Mouse (Mus musculus) stomach, embryonic 14.5 days (tissue): ENCODE data around the gene Ano9. TPM values are rescaled to one million over a fixed set of nuclear protein-coding genes. Genes with fewer than 3 reads are reported as not detected.

Experiments
- ATAC-seq: fragments of 200-750 bp; cut with Nextera tagmentation; 2 replicates; pipeline ENCODE4 v1.8.0; 2017; ENCODE audit warnings: low read depth, moderate TSS enrichment; ENCODE audit not compliant: insufficient number of reproducible peaks, insufficient read depth, low FRiP score
- H3K27ac ChIP-seq: fragments of 300-500 bp; sonication (generic); 2 replicates; pipeline ENCODE4 v1.5.1; 2014; ENCODE audit warnings: mild to moderate bottlenecking, low read length, moderate library complexity, mixed read lengths
- H3K27me3 ChIP-seq: fragments of 300-500 bp; sonication (generic); 2 replicates; pipeline ENCODE4 v1.6.1; 2014; ENCODE audit warnings: low read length, control low read depth, mixed read lengths; ENCODE audit not compliant: control insufficient read depth, insufficient read depth
- H3K36me3 ChIP-seq: fragments of 300-500 bp; sonication (generic); 2 replicates; pipeline ENCODE4 v1.6.1; 2014; ENCODE audit warnings: mild to moderate bottlenecking, control low read depth, low read length, moderate library complexity, mixed read lengths; ENCODE audit not compliant: control insufficient read depth, insufficient read depth
- H3K4me1 ChIP-seq: fragments of 300-500 bp; sonication (generic); 2 replicates; pipeline ENCODE4 v1.6.1; 2014; ENCODE audit warnings: low read length, control low read depth, mixed read lengths; ENCODE audit not compliant: control insufficient read depth, insufficient read depth
- H3K4me2 ChIP-seq: fragments of 300-500 bp; sonication (generic); replicated peaks from 2 replicates; pipeline ENCODE4 v1.6.1; 2014; ENCODE audit warnings: low read depth, low read length, control low read depth
- H3K4me3 ChIP-seq: fragments of 300-500 bp; sonication (generic); 2 replicates; pipeline ENCODE4 v1.5.1; 2014; ENCODE audit warnings: low read depth, low read length, control low read depth
- H3K9ac ChIP-seq: fragments of 300-500 bp; sonication (generic); replicated peaks from 2 replicates; pipeline ENCODE4 v1.6.1; 2014; ENCODE audit warnings: low read depth, mild to moderate bottlenecking, control low read depth, low read length, moderate library complexity, mixed read lengths
- H3K9me3 ChIP-seq: fragments of 300-500 bp; sonication (generic); 2 replicates; pipeline ENCODE4 v1.6.1; 2016; ENCODE audit warnings: low read depth, low read length, control low read depth; ENCODE audit not compliant: control insufficient read depth
- WGBS: fragments of 180-500 bp; shearing (Covaris S2); extraction: QIAGEN DNeasy Blood & Tissue Kit; methylation state at CpG from one replicate; pipeline ENCODE4 v1.1.7; 2014; 5-methylcytosine and 5-hydroxymethylcytosine counted together
- polyA plus RNA-seq: library from polyadenylated mRNA; unstranded; fragments of >200 nt; fragmentation: Nextera tagmentation; extraction: Ambion mirVana; gene quantifications from 2 replicates; pipeline ENCODE4 v1.2.1, GENCODE M21; 2014

The Ano9 gene
- polyA plus RNA-seq, 1 experiment from 2014 or later = 12.2 TPM

DNA sequence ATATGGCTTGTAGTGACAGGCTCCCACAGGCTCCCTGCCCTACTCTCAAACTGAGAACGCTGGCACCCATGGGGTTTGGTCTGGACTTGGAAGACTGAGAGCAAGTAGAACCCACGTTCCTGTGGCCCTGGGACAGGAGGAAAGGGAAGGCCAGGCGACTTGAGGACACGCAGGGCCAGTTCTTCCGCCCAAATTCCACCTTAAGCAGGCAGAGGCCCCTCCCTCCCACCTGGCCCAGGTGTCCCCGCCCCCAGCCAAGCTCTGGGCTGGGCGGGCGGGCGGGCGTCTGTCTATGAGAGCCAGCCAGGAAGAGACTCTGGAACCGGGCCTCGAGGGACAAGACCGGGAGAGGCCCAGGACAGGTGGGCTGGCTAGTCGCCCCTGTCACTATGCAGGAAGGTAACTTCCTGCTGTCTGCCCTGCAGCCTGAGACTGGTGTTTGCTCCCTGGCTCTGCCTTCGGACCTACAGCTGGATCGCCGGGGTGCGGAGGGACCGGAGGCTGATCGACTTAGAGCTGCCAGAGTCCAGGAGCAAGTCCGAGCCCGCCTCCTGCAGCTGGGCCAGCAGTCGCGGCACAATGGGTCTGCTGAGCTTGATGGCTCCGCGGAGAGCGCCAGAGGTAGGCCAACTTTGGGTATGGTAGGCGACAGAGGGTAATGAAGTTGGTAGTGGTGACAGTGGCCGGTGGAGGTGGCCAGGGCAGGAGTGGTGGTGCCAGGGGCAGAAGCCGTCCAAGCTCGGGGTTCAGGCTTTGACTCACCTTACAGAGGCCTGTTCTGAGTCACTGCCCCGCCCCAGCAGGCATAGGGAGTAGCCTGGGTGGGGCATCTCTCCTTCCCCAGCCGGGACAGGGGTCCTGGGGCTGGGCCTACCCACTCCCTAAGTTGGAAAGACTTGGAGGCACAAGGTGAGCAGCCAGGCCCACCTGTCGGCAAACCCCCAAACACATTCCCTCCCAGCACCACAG, 37.8 kb downstream of the Ano9 start:
- Histone ChIP-seq H3K27ac (peak overlapping the region; percentile 63), H3K36me3 (no peaks in the 10 kb centered on the region), H3K9ac (peak overlapping the region; percentile 36), H3K9me3 (no peaks in the 10 kb centered on the region), H3K4me2 (peak overlapping the region; percentile 35), H3K4me1 (no peaks in the 10 kb centered on the region), H3K27me3 (no peaks in the 10 kb centered on the region), H3K4me3 (peak overlapping the region; percentile 28)
- ATAC-seq = peak; percentile 65
- WGBS = 21% methylated on average over 30 of the region's 34 CpGs

DNA sequence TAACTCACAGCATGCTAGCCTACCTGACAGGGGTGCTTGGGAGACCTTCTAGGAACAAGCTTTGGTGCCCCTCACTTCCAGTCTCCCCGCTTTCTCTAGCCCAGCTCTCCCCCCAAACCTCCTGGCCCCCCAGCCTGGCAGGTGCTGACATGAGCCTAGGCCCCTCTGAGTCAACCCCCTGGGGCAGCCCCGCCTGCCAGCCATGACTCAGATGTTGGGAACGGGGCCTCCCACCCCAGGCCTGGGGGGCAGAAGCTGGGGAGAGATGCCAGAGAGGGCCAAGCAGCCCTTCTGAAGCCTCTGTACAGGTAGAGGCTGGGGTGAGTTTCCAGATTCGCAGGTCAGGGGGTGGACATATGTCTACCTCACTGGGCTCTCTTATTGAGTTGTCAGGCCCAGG, 38.7 kb downstream of the Ano9 start:
- no peak for ATAC-seq
- Histone ChIP-seq H3K9me3 (no peaks in the 10 kb centered on the region), H3K4me1 (no peaks in the 10 kb centered on the region), H3K36me3 (no peaks in the 10 kb centered on the region), H3K4me3 (no peak overlapping the region), H3K4me2 (no peak overlapping the region), H3K27me3 (no peaks in the 10 kb centered on the region), H3K27ac (0 out of 2 replicates have a peak overlapping the region, but pooled peaks have one; percentile 27), H3K9ac (no peak overlapping the region)
- WGBS = 72% methylated on average over 4 of the region's 4 CpGs

DNA sequence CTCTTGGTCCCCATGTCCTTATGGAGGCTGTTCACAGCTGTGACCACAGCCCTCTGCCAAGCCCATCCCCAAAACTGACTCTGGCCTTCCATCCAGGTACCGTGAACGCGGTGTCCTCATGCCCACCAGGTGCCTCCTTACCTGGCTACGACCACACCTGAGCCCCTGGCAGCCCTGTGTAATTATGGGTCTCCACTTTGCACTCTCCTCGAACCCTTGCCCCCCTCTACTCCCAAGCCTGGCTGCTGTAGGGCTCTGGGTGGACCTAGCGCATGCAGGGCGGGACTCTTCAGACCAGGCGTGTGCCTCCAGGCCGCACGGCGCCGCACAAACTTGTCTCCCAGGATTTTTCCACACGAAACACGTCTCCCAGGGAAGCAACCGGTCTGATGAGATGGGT, 39.8 kb downstream of the Ano9 start, which contains the start of gene Pkp3:
Gene Pkp3 (plus strand): TSS at position 378 of the 400 bp plus-strand sequence.
- no peaks in the 10 kb centered on the region for H3K4me1 ChIP-seq
- H3K4me3 ChIP-seq = no peak within 1 kb of the TSS
- WGBS = 89% methylated on average over 15 of the region's 15 CpGs
- no peaks in the 10 kb centered on the region for H3K27me3 ChIP-seq
- no peak for ATAC-seq
- H3K27ac ChIP-seq = 0 out of 2 replicates have a peak within 1 kb of the TSS, but pooled peaks have one; percentile 27
- H3K9ac ChIP-seq = no peak within 1 kb of the TSS
- no peaks in the 10 kb centered on the region for H3K36me3 ChIP-seq
- H3K9me3 ChIP-seq = no peaks in the 10 kb centered on the region
- no peak within 1 kb of the TSS for H3K4me2 ChIP-seq

DNA sequence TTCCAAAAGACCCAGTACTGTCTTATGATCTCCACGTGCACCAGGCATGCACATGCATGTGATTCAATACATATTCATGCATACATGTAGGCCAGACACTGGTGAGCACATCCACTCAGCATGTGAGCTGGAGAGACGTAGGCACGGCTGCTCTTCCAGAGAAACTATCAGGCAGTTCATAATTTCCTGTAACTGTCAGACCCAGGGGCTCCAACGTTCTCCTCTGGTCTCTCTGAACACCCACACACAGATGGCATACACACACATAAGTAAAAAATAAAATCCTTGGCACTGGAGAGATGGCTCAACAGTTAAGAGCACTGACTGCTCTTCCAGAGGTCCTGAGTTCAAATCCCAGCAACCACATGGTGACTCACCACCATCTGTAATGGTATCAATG, 43.8 kb downstream of the Ano9 start:
- Histone ChIP-seq H3K9ac (no peak overlapping the region), H3K9me3 (no peaks in the 10 kb centered on the region), H3K27ac (no peak overlapping the region), H3K36me3 (no peaks in the 10 kb centered on the region), H3K4me2 (no peak overlapping the region), H3K4me1 (no peaks in the 10 kb centered on the region), H3K4me3 (no peak overlapping the region), H3K27me3 (peaks cover 6% of the 10 kb centered on the region; the same call in 1 of the 2 replicates)
- 86% methylated on average over 4 of the region's 4 CpGs for whole genome bisulfite sequencing
- no peak for ATAC-seq

DNA sequence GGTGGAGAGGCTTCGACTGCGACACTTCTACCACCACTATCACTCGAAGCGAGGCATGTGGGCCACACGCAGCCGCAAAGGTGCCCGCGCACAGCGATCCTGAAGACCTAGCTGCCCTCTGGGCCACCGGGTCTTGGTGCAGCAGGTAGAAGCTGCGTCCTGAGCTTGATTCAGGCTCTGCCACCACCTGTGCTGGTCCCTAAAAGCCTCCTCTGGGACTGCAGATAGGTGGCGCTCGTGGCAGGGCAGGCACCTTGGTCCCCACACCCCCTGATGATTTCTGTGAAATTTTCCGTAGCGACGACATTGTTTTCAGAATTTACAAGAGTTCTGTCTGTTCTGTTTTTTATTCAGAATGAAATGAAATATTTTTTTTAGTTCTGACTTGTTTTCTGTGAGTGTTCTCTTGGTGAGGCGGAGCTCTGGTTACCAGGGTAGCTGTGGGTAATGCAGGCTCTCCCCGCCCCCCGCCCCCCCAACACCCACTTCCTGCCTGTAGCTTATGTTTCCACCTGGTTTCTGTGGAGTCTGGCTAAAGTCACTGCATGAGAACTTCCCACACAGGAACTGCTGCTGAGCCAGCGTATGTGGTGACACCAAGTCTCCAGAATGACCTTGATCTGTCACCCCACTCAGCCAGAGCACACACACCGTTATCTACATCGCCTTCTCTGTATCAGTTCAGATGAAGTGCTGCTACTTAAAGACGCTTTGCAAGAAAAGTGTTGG, 45.4 kb downstream of the Ano9 start:
- no peak overlapping the region for H3K4me3 ChIP-seq
- no peak overlapping the region for H3K4me2 ChIP-seq
- H3K9ac ChIP-seq = no peak overlapping the region
- H3K36me3 ChIP-seq = peaks cover 3% of the 10 kb centered on the region; the same call in 1 of the 2 replicates
- ATAC-seq = no peak
- no peaks in the 10 kb centered on the region for H3K4me1 ChIP-seq
- 31% methylated on average over 23 of the region's 23 CpGs for WGBS
- H3K27me3 ChIP-seq = peaks cover 6% of the 10 kb centered on the region; the same call in 1 of the 2 replicates
- no peak overlapping the region for H3K27ac ChIP-seq
- no peaks in the 10 kb centered on the region for H3K9me3 ChIP-seq

DNA sequence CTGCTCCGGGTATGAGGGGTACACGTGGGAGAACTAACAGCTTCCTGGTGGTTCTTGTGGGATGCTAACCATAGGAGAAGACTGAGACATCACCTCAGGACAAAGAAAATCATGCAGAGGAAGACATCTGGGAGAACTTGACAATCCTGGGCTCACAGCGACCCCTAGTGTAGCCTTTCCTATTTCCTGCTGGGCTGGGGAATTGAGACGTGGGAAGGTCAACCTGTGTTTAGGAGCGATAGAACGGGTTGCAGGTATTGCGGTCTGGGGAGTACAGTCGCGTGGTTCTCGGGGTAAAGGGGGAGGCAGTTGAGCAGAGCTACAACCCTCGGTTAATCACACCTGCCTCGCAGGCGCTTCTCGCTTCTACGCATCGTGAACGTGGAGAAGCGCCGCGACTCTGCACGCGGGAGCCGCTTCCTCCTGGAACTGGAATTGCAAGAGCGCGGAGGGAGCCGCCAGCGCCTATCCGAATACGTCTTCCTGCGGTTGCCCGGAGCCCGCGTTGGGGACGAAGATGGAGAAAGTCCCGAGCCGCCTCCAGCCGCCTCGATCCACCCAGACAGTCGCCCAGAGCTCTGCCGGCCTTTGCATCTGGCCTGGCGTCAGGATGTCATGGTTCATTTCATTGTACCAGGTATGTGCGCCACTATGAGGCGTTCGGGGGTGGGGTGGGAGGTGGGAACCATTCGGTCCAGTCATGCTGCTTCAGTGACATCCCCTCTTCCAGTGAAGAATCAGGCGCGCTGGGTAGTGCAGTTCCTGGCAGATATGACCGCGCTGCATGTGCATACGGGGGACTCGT, 47.3 kb downstream of the Ano9 start:
- Histone ChIP-seq H3K4me1 (no peaks in the 10 kb centered on the region), H3K36me3 (peaks cover 8% of the 10 kb centered on the region; the same call in 1 of the 2 replicates), H3K9ac (peak overlapping the region; percentile 15; the same call in 1 of the 2 replicates), H3K4me2 (peak overlapping the region; percentile 68), H3K27me3 (peaks cover 6% of the 10 kb centered on the region; the same call in 1 of the 2 replicates), H3K4me3 (peak overlapping the region; percentile 29), H3K9me3 (no peaks in the 10 kb centered on the region), H3K27ac (no peak overlapping the region)
- peak; percentile 40; the same call in 1 of the 2 replicates for ATAC-seq
- WGBS = 2% methylated on average over 51 of the region's 51 CpGs

DNA sequence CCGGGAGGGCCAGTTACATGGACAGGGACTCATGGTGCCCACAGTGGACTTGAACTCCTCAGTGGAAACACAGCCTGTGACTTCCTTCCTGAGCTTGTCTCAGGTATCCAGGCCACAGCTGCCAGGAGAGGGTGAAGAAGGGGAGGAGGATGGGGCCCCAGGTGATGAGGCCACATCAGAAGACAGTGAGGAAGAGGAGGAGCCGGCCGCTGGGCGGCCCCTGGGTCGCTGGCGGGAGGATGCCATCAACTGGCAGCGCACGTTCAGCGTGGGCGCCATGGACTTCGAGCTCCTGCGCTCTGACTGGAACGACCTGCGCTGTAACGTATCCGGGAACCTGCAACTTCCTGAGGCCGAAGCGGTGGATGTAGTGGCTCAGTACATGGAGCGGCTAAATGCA, 49.3 kb downstream of the Ano9 start:
- 70% methylated on average over 19 of the region's 19 CpGs for WGBS
- no peak overlapping the region for H3K9ac ChIP-seq
- no peaks in the 10 kb centered on the region for H3K4me1 ChIP-seq
- H3K27ac ChIP-seq = no peak overlapping the region
- peaks cover 19% of the 10 kb centered on the region for H3K36me3 ChIP-seq
- no peaks in the 10 kb centered on the region for H3K9me3 ChIP-seq
- no peak overlapping the region for H3K4me3 ChIP-seq
- no peak for ATAC-seq
- peaks cover 6% of the 10 kb centered on the region; the same call in 1 of the 2 replicates for H3K27me3 ChIP-seq
- H3K4me2 ChIP-seq = no peak overlapping the region
